Mouse (Mus musculus) retina, postnatal 1 day (tissue): ENCODE results near the gene Txnip.
"Not testable (repeated sequence)": the region's sequence is repeated elsewhere in the genome, so short reads cannot be mapped to it uniquely, and the experiment has no call there.

Source experiments
- DNase-seq: peaks from one replicate; pipeline ENCODE4 v3.0.0-alpha.2; 2012

The Txnip gene

GRCm38 (mm10) chr3:96594851-96595250 lies 37.1 kb downstream of the Txnip start:
- no peak for DNase-seq

DNA sequence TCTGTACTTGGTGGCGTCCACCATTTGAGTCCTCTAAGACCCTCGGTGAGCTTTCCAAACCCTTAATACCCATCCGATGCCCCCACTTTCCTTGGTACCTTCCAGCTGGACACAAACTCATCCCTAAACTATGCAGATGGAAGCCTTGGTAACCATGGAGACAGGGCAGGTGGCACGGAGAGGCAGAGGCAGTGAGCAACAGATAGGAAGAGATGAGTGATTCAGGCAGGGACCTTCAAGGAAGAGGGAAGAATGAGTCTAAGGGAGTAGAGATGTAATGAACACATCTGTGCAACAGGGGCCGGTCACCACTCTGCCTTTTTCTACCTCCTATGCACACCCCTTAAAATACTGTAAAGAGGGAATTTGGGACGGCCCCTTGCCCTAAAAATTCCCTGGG lies 37.9 kb downstream of the Txnip start:
- peak; percentile 76 for DNase-seq

DNA sequence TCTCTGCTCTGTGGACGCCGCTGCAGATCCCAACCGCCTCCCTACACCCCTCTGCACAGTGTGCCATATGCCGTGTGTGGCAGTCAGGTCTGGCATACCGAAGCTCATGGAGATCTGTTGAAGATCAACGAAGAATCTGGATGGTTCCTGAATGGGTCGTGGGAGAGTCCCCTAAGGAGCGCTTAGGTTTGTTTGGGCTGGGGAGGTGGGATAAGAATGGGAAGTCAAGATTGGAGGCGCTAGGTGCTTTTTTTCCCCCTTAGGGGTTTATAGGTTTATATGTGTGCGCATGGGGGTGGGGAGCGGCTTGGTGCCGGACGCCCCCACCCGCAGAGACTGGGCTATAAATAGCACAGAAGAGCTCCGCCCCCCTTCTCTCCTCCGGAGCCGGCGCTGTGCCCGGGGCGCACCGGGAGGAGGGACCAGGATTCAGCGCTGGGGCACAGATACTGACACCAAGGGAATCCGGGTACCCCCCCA lies 38.5 kb downstream of the Txnip start, which contains the start of gene Ankrd34a:
Gene Ankrd34a (plus strand): TSS at position 409 of the 480 bp plus-strand sequence.
- peak; percentile 69 for DNase-seq

DNA sequence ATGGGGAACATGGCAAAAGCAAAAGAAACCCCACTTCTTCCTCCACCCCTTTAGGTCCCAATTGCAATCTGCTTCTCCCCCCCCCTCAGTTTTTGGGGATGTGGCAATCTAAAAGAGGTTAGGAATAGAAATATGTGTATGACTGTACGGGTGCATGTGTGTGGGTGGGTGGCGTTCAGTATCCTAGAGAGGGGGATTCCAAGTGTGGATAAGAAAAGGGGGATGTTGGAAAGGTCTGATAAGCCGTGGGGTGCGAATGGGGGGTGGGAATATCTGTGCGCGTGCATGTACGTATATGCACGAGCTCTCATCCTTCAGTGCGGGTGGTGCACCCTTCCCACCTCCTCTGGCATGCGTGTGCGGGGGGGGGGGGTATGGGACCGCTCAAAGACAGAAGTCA lies 39.1 kb downstream of the Txnip start:
- peak; percentile 22 for DNase-seq

DNA sequence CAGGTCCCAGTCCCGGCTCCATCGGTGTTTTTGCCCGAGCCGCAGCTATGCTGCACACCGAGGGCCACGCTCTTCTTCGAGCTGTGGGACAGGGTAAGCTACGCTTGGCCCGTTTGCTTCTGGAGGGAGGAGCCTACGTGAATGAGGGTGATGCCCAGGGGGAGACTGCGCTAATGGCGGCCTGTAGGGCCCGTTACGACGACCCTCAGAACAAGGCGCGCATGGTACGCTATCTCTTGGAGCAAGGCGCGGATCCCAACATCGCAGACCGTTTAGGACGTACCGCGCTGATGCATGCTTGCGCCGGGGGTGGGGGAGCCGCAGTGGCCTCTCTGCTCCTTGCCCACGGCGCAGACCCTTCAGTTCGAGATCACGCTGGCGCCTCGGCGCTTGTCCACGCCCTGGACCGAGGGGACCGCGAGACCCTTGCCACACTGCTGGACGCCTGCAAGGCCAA lies 39.7 kb downstream of the Txnip start:
- peak; percentile 65 for DNase-seq

DNA sequence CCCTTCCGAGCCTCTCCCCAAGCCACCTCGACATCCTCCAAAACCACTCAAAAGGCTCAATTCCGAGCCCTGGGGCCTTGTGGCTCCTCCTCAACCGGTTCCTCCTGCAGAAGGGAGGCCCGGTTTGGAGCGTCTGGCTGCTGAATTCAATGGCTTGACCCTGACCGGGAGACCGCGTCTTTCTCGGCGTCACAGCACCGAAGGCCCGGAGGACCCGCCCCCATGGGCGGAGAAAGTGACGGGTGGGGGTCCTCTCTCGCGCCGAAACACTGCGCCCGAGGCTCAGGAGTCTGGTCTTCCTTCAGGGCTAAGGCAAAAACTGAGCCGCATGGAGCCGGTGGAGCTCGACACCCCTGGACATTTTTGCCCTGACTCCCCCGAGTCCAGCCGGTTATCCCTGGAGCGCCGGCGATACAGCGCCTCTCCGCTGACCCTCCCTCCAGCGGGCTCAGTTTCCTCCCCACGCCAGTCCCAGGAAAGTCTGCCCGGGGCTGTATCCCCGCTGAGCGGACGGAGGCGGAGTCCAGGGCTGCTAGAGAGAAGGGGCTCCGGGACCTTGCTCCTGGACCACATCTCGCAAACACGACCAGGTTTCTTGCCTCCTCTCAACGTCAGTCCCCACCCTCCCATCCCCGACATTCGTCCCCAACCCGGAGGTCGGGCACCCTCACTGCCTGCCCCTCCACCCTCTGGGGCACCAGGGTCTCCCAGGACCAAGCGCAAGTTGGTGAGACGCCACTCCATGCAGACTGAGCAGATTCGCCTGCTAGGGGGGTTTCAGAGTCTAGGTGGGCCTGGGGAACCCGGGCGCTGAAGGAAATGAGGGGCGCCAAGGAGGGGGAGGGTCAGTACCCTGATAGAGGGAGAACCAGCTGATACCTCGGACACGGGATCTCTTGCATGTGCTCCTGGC lies 40.7 kb downstream of the Txnip start:
- DNase-seq, result peak; percentile 85

DNA sequence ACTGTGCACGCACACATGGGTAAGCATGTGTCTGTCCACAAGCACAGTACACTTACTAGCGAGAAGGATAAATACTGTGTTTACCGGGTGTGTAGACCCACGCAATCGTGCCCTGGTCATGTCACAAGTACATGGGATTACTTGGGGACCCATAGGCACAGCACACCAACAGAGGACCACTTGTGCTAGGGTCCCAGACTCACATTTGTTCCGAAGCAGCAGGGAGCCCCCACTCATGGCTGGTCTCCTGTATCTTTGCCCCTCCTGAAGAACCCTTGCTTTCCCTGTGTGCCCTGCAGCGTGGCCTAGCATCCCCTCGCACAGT lies 41.3 kb downstream of the Txnip start:
- no peak for DNase-seq

DNA sequence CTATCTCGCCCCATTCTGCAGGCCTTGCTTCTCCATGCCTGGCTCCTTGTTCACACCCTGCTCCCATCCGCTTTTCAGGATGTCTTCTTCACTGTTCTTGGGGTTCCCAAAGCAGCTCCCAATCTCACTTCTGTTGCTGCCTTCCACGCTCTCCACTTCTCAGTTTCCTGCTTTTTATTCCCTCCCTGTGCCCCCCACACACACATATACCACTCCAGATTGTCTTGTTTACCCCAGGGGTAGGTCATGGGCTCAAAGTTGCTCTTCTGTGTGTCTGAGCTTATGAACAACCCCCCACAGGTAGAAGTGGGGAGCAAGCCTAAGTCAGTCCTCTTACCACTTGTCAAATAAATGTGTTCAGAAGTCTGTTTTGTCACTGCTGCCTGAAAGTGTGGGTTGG lies 41.7 kb downstream of the Txnip start:
- DNase-seq, result no peak

DNA sequence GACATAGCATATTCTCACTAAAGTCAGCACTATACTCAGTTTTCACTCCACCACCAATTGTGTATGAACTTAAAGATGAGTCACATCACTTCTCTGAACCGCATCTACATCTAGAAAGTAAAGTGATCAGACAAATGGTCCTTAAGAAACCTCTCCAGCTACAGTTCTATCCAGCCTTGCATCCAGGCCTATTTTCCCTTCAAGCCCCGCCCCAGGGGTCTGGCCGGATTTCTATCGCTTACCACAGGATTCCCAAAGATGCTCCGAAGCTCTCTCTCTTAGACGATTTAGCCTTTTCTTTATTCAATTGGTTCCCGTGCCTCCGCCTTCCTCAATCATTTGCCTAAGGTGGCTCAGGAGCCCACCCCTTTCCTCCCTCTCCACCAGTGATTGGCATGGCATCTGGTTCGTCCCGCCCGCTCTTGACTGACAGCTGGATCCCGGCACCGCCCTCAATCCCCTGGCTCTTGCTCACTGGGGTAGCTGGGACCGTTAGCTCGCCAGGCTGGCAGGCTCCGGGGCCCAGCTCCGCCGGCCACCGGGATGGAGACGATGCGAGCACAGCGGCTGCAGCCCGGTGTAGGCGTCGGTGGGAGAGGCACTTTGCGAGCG lies 43.0 kb downstream of the Txnip start, which contains the start of gene Lix1l:
Gene Lix1l (plus strand): TSS at position 511 of the 612 bp plus-strand sequence.
- peak; percentile 98 for DNase-seq

- DNase-seq, result peak; percentile 78
Measured at GRCm38 (mm10) chr3:96601251-96601787, 43.6 kb downstream of the Txnip start.

GRCm38 (mm10) chr3:96601941-96602703 lies 44.4 kb downstream of the Txnip start:
- no peak for DNase-seq

GRCm38 (mm10) chr3:96602704-96603084 lies 44.9 kb downstream of the Txnip start:
- DNase-seq, result no peak

- no peak for DNase-seq
Measured at GRCm38 (mm10) chr3:96603311-96603710, 45.6 kb downstream of the Txnip start.

DNA sequence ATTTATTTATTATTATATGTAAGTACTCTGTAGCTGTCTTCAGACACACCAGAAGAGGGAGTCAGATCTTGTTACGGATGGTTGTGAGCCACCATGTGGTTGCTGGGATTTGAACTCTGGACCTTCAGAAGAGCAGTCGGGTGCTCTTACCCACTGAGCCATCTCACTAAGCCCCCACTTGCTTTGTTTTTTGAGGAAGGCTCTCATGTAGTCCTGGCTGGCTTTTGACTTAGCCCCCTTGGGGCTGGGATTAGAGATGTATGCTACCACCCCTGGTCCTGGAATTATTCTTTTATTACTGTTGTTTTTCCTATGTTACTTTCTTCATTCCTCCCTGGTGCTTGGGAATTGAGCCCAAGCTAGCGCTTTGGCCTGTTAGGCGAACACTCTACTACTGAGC lies 48.2 kb downstream of the Txnip start:
- not testable (repeated sequence) for DNase-seq

DNA sequence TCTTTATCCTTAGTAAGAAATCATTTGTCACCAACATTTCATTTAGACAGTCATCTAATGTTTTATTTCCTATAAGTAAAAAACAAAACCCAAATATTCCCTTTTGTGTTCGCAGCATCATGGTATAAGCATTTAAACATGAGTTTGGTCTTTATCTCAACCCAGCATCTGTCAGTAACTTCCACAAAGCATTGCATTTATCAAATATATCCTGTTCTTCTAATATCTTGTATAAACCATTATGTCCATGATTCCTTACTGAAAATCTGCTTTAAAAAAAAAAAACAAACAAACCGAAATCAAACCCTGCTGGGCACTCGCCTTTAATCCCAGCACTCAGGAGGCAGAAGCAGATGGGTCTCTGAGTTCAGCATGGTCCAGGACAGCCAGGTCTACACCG lies 48.9 kb downstream of the Txnip start:
- no peak for DNase-seq
